Mouse (Mus musculus): ENCODE results near the gene 4430402I18Rik.

- TF ChIP-seq MAFK (IDR thresholded peaks at IDR 0.05; ENCODE audit: insufficient read depth, low read depth, low read length) = no peak
- no peak for TF ChIP-seq ZC3H11A (IDR thresholded peaks at IDR 0.05; ENCODE audit: borderline replicate concordance, low read depth, low read length)
- TF ChIP-seq HCFC1 (IDR thresholded peaks at IDR 0.05; ENCODE audit: borderline replicate concordance, insufficient read depth, low read length) = no peak
- TF ChIP-seq ZNF384 (IDR thresholded peaks at IDR 0.05; ENCODE audit: low read depth, low read length) = no peak
Observed at GRCm38 (mm10) chr19:28940135-28940874, 27.3 kb downstream of the 4430402I18Rik start.

All from ES-E14 (cell line).